Mouse (Mus musculus): ENCODE measurements around the gene Sele.

DNA sequence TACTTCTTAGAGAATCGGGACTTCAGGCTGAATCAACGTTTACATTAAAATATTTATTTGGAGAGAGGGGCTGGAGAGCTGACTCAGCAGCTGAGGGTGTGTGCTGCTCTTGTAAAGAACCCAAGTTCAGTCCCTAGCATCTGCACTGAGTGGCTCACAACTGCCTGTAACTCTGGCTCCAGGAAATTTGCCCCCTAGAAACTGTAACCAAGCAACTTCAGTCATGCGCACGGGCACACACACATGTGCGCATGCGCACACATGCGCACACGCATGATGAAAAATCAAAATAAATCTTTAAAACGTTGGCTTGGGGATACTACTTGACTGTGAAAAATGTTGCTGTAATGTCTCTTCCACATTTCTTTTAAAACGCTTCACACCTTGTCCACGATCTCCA, 31.1 kb downstream of the Sele start:
- no peak for TF ChIP-seq CTCF (IDR thresholded peaks at IDR 0.05; ENCODE audit: low read depth, low read length)
- TF ChIP-seq POLR2A (IDR thresholded peaks at IDR 0.05; ENCODE audit: insufficient read depth, low read length): no peak
- TF ChIP-seq EP300 (IDR thresholded peaks at IDR 0.05; ENCODE audit: insufficient read depth, low read depth, low read length): no peak

Data from ES-Bruce4 (cell line).